Mouse (Mus musculus) fibroblast of lung, adult 2 months (primary cell): ENCODE data around the gene Snx8.
"Not testable (repeated sequence)": the region's sequence is repeated elsewhere in the genome, so short reads cannot be mapped to it uniquely, and the experiment has no call there.

Source experiments
- DNase-seq: peaks from one replicate; pipeline ENCODE4 v3.0.0-alpha.2; 2011; ENCODE audit warnings: low read depth

Snx8 gene

DNA sequence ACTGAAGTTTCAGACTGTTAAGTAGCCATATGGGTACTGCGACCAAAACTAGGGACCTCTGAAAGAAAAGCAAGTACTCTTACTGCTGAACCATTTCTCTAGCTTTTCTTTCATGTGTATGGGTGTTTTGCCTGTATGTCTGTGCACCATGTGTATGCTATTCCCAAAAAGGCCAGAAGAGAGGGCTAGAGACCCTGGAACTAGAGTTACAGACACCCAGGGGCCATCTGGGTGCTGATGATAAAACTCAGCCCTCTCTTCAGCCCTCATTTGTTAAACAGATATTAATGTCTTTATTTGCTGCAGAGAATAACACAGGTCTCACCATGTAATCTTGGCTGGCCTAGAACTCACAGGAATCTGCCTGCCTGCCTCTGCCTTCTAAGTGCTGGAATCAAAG, 4.6 kb downstream of the Snx8 start:
- DNase-seq, result no peak

DNA sequence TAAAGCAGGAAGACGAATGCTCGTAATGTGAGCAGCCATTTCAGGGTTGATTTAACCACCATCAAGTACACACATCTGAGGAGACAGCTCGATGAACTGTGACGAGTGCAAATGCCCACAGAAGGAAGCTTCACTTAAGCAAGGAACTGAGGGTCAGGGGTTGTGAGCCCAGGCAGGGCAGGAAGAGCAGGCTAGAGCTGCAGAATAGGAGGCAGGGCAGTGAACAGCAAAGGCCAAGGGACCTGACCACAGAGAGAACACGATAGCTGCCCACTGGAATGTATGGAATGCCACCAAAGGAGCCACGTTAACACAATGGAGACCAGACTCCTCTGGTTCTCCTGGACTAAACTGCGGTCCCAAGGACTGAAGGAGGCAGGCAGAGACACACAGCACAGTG, 5.5 kb downstream of the Snx8 start:
- no peak for DNase-seq

DNA sequence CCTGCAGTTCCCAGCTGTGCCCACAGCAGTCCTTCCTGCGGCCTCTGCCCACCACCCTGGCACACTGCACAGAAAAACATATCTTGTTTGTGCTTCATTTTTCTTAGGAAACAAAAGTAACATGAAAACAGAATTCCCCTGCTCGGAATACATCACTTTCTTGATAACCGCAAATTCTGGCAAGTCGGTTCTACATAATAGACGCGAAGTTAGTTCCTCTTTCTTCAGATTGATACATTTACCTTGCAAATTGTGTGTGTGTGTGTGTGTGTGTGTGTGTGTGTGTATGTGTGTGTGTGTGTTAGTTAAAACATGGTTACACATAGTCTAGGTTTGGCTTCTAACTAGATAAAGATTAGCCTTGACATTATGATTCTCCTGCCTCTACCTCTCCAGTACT, 6.4 kb downstream of the Snx8 start:
- no peak for DNase-seq

DNA sequence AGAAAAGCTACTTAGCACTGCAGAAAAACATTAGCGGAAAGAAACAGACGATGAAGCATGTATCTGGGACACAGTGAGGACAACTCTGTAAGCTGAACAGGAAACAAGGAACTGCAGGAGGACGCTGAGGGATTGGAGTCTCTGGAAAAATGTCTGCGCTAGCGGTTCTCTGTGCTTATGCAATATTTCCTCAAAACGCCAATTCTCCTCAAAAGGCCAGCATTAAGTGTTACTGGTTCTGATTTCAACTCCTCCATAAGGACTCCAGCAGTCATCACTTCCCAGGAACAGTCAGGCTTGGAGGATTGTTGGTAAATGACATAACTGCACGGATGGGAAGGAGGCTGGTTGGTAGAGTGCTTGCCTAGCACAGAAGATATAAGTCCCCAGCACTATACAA, 7.9 kb downstream of the Snx8 start:
- DNase-seq, result no peak

DNA sequence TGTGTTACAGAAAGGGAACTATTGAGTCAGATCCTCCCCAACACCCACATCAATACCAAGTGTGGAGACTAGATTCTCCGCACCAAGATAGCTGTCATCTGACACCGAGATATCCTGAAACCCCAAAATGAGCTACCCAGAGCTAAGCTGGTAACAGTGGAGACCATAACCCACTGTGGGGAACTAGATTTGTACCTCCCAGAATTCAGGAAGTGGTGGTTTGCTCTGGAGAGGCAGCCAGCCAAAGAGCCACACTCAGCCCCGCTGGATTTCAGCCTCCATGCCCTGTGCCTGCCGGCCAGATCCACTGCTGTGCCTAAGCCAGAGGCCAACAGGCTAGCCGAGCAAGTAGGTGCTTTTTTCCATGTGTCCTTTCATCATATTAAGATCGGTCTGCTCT, 9.8 kb downstream of the Snx8 start:
- DNase-seq, result no peak

DNA sequence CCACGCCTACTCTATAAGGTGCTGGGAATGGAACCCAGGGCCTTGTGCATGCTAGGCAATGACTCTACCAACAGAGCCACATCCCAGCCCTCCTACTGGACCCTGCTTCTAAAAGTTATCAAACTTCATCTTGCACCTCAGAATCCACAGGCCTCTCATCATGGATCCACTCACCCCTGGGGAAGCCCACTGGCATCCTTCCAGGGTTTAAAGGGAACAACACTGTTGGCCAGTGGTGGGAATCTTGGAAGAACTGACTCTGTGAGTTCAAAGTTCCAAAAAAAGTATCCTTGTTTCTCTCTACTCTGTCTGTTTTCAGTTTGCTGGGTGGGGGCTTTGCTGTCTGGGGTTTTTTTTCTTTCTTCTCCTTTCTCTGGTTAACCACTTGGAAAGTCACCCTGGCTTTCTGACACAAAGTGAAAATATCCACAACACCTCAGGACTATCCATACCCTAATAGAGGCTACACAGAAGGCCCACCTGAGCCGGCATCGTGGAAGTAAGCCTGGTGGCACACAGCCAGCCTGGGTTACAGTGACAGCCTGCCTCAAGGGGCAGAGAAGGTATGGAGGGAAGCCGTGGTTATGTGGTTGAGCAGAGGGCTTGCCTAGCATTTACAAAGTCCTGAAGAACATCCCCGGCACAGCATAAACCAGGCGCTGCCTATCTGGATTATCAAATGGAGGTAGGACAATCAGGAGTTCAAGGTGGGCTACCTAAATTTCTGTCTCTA, 10.8 kb downstream of the Snx8 start:
- DNase-seq, result no peak

DNA sequence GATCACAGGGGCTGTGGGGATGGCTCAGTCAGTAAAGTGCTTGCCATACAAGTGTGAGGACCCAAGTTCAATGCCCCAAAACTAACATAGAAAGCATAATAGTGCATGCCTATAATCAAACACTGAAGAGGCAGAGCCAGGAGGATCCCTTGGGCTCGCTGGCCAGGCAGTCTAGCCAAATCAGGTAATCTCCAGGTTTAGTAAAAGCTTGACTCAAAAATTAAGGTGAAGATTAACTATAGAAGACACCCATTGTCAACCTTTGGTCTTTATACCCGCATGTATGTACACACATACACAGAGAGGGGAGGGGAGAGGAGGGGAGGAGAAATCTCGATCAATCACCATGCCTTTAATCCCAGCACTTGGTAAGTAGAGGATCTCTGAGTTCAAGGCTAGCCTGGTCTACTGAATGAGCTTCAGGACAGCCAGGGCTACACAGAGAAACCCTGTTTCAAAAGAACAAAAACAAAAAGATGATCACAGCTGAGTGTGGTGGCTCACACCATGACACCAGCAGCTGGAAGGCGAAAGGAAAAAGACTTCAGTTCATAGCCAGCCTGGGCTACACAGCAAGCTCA, 13.7 kb downstream of the Snx8 start:
- DNase-seq, result no peak

DNA sequence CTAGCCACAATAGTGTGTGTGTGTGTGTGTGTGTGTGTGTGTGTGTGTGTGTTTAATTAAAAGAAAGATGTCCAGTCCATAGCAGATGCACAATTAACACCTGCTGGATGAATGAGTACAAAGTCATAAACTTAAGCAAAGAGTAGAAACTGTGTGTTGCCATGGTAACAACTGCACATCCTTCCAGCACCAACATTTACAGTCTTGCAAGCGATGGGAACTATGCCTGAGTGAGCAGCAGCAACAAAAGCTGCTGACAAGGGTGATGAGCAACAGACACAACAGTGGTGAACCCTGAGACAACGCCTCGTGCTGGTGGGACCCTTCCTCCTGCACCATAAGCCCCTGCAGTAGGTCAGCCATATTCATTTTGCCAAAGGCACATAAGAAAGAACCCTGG, 14.8 kb downstream of the Snx8 start:
- no peak for DNase-seq

DNA sequence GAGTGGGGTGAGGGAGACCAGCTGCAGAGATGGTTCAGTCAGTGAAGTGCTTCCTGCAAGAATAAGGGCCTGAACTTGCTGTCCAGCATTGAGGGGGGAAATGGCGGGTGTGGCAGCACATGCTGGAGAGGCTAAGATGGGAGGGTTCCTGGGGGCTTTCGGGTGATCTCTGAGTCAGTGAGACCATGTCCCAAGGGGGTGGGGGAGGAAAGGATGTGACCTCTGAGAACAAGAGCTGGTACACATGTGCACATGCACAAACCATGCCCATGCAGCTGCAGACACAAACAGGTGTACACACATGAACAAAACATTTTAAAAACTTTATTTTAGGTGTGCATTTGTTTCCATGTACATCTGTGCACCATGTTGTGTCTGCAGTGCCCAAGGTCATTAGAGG, 15.4 kb downstream of the Snx8 start:
- no peak for DNase-seq

DNA sequence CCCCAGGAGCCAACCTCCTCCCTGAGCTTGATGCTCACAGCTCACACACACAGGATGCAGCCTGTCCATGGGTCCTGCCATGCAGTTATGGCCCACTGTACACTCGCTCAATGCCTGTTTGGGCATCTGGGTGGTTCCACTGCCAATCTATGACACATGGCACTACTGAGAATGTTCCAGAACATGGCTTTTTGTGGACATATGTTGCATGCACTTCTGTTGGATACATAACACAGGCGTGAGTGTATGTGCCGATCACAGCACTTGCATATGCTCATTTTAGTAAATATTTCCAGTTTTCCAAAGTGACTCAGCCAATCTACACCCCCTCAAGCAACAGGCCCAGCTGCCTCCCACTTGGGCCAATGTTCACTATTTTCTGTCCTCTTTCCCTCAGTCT, 17.4 kb downstream of the Snx8 start:
- no peak for DNase-seq

DNA sequence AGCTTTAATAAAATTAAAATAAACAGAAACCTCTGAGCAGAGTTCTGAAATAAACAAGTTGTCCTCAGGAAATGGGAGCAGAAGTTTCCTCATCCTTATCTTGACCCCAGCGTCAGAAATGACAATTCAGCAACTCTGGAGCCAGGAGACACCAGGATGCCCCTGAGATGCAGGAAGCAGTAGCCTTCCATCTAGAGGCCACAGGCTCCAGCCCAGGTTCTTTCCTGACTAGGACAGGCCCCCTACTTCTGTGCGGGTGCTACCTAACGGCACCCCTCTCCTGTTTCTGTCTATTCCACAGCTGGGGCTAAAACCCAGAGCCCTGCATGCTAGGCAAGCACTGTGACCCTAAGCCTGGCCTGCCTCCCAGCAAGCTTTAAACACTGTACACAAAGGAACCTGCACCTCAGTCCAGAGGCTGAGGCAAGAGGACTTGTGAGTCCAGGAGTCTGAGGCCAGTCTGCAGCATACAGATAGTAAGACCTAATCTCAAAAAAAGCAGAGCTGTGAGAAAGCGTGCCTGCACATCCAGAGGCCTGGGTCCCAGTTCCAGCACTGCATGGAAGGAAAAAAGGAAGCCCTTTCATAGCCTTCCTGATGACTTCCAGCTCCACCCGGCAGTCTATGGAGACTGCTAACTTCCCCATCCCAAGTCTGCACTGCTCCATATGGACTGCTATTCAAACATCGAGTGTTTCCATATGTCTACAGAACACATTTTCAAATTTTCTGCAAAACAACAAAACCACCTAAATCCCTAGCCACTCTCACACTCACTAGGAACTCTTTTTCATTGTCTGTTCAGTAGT, 18.4 kb downstream of the Snx8 start:
- no peak for DNase-seq

DNA sequence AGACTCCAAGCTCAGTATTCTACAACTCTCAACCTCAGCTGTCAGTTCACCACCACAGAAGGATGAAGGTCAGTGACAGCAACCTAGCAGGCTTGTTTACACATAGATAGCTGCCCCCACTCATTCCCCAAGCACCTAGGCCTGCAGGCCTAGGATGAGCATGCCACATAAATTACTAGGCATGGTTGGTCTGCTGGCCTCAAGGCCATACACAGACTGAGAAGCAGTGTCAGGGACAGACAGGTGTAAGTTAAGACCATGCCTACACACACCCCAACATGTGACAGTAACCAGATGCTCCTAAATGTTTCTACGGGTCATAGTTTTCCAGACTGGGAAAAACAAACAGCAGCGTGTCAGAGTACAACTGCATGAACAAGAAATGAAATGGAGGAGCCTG, 19.6 kb downstream of the Snx8 start:
- DNase-seq, result no peak

DNA sequence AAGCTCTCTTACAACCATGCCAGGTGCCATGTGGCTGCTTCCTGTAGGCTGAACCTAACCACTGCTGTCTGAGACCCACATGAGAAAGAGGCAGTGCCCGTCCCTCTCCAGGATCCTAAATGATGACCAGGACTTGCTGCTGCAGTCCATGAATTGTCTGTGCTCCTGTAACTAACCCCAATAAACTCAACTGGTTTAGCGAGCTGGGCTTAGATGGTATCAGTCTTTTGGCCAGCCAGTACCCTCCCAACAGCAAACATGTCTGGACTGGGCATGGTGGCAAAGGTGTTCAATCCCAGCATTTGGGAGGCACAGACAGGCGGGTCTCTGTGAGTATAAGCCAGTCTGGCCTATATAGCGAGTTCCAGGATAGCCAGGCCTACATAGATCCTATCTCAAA, 20.1 kb downstream of the Snx8 start:
- no peak for DNase-seq

DNA sequence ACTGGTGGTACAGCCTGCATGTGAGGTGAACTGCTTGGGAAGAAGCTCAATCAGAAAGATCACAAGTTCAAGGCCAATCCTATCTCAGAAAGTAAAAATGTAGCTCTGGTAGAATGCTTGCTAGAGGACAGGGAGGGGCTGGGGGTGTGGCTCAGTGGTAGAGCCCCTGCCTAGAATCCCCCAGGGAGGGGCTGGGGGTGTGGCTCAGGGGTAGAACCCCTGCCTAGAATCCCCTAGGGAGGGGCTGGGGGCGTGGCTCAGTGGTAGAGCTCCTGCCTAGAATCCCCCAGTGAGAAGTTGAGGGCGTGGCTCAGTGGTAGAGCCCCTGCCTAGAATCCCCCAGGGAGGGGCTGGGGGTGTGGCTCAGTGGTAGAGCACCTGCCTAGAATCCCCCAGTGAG, 20.9 kb downstream of the Snx8 start:
- not testable (repeated sequence) for DNase-seq

DNA sequence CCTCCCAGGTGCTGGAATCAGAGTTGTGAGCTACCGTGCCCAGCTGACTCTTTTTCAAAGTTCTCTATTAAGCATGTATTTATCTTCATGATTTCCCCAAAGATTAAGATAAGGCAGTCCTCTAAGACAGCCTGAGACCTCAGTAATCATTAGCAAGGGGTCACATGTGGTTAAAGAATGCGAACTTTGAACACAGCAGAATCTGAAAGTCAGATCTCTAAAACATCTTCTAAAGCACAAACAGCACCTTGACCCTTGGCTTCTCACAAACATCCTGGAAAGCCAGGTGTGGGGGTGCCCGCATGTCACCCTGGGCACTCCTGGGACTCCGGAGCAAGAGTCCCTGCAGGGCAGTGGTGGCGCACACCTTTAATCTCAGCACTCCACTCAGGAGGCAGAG, 24.6 kb downstream of the Snx8 start:
- no peak for DNase-seq

DNA sequence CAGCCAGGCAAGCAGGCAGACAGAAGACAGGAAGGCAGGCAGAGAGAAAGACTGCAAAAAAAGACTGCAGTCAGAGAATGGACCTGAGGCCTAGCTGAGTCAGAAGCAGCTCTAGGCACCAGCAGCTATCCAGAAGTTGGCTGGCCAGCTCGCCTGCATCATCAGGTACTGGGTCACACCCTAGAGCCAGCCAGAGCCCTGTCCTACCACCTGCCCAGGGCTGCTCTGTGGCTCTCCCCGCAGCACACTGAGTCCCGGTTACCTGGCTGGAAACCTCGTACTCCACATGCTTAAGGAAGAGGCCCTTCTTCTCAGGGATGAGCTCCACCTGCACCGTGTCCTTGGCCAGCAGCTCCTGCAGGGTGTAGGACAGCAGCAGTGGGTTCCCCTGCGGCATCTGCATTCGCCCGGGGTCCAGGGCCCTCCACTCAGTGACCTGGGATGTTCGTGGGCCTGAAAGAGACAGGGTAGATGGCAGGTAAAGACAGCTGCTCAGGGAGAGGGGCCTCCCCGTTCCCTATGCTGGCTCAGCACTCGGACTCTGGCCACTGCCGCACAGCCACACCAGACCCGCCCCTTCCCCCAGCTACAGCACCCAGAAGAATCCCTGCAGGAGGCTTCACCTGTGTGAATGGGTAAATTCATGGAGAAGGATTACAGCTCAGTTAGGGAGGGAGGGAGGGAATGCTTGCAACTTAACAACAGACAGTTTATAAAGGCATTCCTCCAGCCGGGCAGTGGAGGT, 29.0 kb downstream of the Snx8 start:
- DNase-seq, result no peak

DNA sequence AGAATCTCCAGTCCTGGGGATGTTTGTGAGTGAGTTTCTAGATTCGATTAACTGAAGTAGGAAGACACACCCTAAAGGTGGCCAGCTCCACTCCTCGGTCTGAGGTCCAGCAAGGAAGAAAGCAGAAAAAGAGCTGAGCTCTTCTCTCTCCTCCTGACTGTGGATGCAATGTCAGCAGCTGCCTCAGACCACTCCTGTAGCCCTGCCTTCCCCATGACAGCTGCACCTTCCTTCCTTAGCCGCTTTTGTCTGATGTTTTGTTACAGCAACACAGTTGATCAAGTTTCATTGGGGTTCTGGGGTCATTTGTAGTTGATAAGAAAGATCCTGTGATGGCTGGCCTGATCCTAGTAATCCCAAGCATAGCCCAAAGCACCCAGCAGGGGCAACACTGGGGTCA, 31.6 kb downstream of the Snx8 start:
- no peak for DNase-seq

DNA sequence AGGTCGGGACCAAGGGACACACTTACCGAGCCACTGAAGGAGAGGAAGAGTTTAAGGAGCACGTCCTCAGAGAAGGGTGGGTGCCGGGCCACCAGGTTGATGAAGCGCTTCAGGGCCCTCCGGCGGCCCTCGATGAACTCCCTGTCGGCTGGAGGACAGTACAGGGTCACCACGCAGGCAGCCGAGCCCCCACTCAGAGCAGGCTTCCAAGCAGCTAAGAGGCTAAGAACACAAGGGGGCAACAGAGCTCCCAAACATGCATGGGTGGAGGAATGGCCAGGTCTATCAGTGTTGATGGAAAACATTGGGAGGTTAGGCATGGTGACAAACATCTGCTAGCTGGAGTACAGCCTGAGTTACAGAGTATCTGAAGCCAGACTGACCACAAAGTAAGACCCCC, 33.1 kb downstream of the Snx8 start:
- no peak for DNase-seq

DNA sequence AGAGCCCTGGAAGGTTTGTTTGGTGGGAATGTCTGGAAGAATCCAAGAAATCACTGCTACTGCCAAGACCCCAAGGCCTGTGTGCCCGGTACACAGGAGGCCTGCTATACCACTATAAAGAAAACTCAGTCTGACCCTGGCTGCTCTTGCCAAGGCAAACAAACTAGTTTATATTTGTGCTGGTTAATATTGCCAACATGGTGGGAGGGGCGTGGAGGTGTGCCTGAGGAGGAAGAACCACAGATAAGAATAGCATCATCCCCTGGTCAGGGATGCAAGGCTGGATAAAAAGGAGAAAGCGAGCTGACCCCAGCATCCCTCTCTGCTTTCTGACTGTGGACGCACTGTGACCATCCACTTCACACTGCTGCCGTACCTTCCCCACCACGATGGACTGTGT, 36.7 kb downstream of the Snx8 start:
- DNase-seq, result no peak

DNA sequence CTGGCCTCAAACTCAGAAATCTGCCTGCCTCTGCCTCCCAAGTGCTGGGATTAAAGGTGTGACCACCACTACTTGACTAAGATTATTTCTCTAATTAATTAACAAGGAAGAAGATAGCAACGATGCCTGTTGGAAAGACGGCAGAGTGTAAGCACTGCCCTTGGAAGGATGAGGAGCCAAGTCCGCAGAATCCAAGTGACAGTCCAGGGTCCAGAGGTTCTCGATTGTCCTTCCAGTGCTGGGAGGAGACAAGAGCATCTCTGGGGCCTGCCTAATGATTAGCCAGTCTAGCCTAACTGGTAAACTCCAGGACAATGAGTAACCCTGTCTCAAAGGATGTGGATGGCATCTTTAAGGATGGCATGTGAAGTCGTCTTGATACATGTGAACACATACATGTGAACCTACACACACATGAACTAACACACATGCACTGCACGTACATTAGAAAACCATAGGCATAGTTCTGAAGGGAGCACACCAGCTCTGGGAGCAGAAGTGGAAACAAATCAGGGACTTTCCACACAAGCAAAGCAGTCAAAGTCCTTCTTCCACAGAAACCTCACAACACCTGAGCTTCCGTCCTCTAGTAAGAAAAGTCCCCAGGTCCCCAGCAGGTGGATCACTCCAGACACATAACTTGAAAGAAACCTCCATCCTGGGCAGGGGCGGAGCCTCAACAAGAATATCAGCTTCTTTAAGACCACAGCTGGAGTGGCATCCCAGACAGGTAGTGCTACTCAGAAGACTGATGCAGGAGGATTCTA, 38.1 kb downstream of the Snx8 start:
- no peak for DNase-seq

DNA sequence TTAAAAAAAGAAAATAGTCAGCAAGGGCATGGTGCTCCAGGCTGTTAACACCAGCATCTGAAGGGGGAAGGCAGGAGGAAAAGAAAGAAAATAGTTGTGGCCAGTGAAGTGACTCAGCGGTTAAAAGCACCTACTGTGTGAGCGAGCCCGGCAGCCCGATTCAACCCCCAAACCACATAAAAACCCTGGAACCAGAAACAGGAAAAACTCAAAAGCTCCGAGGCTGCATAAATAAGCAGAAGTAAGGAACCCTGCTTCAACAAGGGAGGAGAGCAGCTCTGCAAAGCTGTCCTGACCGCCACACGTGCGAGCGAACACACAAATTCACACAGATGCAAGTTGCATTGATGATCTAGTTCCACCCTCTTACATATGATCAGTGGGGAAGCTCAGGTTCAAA, 39.2 kb downstream of the Snx8 start:
- no peak for DNase-seq

DNA sequence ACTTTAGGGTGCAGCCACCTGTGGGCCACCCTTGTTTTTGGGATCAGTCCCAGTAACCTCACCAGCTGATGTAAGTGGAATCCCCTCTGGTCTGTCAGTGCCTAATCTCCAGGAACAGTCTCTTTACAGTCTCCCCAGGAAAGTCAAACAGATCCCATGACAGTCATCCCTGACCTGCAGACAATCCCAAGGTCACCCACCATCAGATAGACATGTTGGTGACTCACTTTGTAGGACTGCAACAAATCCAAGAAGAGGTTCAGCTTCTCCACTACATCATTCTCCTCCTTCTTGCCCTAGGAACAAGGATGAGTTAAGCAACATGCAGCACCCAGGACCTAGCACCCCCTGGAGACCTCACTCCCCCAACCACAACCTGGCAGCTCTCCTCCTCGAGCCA, 43.0 kb downstream of the Snx8 start:
- no peak for DNase-seq
